Mouse (Mus musculus) myocyte (in vitro differentiated cells): Measurements from ENCODE around the gene Ubxn11. TPM values are rescaled to one million over a fixed set of nuclear protein-coding genes. Genes with fewer than 3 reads are reported as not detected.

Experiments used
- H3K27me3 ChIP-seq: one replicate; pipeline ENCODE4 v1.6.1; 2011; ENCODE audit not compliant: control insufficient read depth, insufficient read depth, insufficient read length
- H3K36me3 ChIP-seq: one replicate; pipeline ENCODE4 v1.6.1; 2011; ENCODE audit not compliant: control insufficient read depth, insufficient read depth
- H3K4me2 ChIP-seq: one replicate; pipeline ENCODE4 v1.6.1; 2011; ENCODE audit warnings: low read depth, control low read depth
- H3K4me3 ChIP-seq: one replicate; pipeline ENCODE4 v1.5.1; 2011; ENCODE audit warnings: mild to moderate bottlenecking, control low read depth, moderate library complexity
- H3K79me2 ChIP-seq: one replicate; pipeline ENCODE4 v1.6.1; 2011; ENCODE audit not compliant: control insufficient read depth, insufficient read depth
- H3ac ChIP-seq: one replicate; pipeline ENCODE4 v1.6.1; 2011; ENCODE audit not compliant: control insufficient read depth, insufficient read length
- CEBPB ChIP-seq: IDR thresholded peaks from 2 replicates; pipeline ENCODE4 v1.6.1; 2011; ENCODE audit warnings: mild to moderate bottlenecking, moderate library complexity; ENCODE audit not compliant: poor library complexity, insufficient read depth, severe bottlenecking
- E2F4 ChIP-seq: IDR thresholded peaks from one replicate; pipeline ENCODE4 v1.6.1; 2011; ENCODE audit warnings: mild to moderate bottlenecking, control low read depth, moderate library complexity; ENCODE audit not compliant: insufficient read depth
- MAX ChIP-seq: IDR thresholded peaks from one replicate; pipeline ENCODE4 v1.6.1; 2011; ENCODE audit warnings: low read depth, mild to moderate bottlenecking, control low read depth
- MYOD1 ChIP-seq, 3 experiments: IDR thresholded peaks; one replicate each; pipeline ENCODE4 v1.6.1; 2011; ENCODE audit warnings: control low read depth in 2 of 3, low read depth in 2 of 3, mild to moderate bottlenecking in 2 of 3, moderate library complexity in 1 of 3; ENCODE audit not compliant: insufficient read length in 2 of 3, control insufficient read depth in 1 of 3
- MYOG ChIP-seq, 3 experiments: IDR thresholded peaks; one replicate each; pipeline ENCODE4 v1.6.1; 2011; ENCODE audit warnings: control low read depth in 2 of 3, low read depth in 2 of 3, mild to moderate bottlenecking in 2 of 3; ENCODE audit not compliant: insufficient read length in 2 of 3, control insufficient read depth in 1 of 3, insufficient read depth in 1 of 3
- POLR2A ChIP-seq: IDR thresholded peaks from one replicate; pipeline ENCODE4 v1.6.1; 2011; ENCODE audit warnings: low read depth, mild to moderate bottlenecking, control low read depth, moderate library complexity; ENCODE audit not compliant: insufficient read length
- POLR2AphosphoS2 ChIP-seq: IDR thresholded peaks from one replicate; pipeline ENCODE4 v1.6.1; 2011; ENCODE audit warnings: low read depth, control low read depth; ENCODE audit not compliant: insufficient read length
- REST ChIP-seq: IDR thresholded peaks from one replicate; pipeline ENCODE4 v1.6.1; 2011; ENCODE audit warnings: mild to moderate bottlenecking, control low read depth, moderate library complexity; ENCODE audit not compliant: insufficient read depth, insufficient read length
- SRF ChIP-seq: IDR thresholded peaks from one replicate; pipeline ENCODE4 v1.6.1; 2011; ENCODE audit warnings: low read depth; ENCODE audit not compliant: control insufficient read depth, insufficient read length
- TCF12 ChIP-seq: IDR thresholded peaks from one replicate; pipeline ENCODE4 v1.6.1; 2011; ENCODE audit warnings: mild to moderate bottlenecking, control low read depth; ENCODE audit not compliant: poor library complexity, insufficient read depth, severe bottlenecking
- TCF3 ChIP-seq: IDR thresholded peaks from one replicate; pipeline ENCODE4 v1.6.1; 2011; ENCODE audit warnings: low read depth, control low read depth; ENCODE audit not compliant: insufficient read length
- USF1 ChIP-seq: IDR thresholded peaks from one replicate; pipeline ENCODE4 v1.6.1; 2011; ENCODE audit warnings: low read depth, mild to moderate bottlenecking, control low read depth, moderate library complexity
- polyA plus RNA-seq: library from polyadenylated mRNA; unstranded; fragments of >200 nt; fragmentation: generic; extraction: Trizol; gene quantifications from one replicate; pipeline ENCODE4 v1.2.1, GENCODE M21; 2012; ENCODE audit warnings: missing spikeins

Ubxn11 gene
- polyA plus RNA-seq, 1 experiment: 1.5 TPM

DNA sequence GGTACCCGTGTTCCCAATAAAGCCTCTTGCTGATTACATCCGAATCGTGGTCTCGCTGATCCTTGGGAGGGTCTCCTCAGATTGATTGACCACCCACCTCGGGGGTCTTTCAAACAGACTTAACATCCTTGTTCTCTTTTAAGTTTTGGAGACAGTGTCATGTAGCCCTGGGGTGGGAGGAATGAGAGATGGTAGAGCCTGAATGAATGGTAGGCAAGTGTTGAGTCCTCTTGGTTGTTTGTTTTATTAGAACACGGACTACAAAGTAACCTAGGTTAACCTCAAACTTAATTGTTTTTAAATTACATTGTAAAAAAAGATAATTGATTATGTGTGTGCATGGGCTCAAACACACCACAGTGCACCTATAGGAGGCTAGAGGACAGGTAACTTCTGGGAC lies 62.2 kb downstream of the Ubxn11 start:
- H3ac ChIP-seq: no peak overlapping the region
- no peaks in the 10 kb centered on the region for H3K36me3 ChIP-seq
- TF ChIP-seq SRF (no peak), USF1 (no peak), POLR2AphosphoS2 (no peak), CEBPB (no peak), MAX (no peak), E2F4 (no peak), MYOD1 (IDR thresholded peaks at IDR 0.05; ENCODE audit: control insufficient read depth in 1 of 3, insufficient read length in 2 of 3, low read depth in 2 of 3) (no peak), TCF12 (no peak), TCF3 (no peak), POLR2A (no peak), MYOG (IDR thresholded peaks at IDR 0.05; ENCODE audit: control insufficient read depth in 1 of 3, insufficient read depth in 1 of 3, insufficient read length in 2 of 3, low read depth in 2 of 3) (no peak), REST (no peak)
- H3K27me3 ChIP-seq: no peaks in the 10 kb centered on the region
- no peak overlapping the region for H3K4me2 ChIP-seq
- H3K79me2 ChIP-seq: no peaks in the 10 kb centered on the region
- H3K4me3 ChIP-seq: no peak overlapping the region

GRCm38 (mm10) chr4:134165024-134165423 lies 62.7 kb downstream of the Ubxn11 start:
- no peaks in the 10 kb centered on the region for H3K36me3 ChIP-seq
- H3K4me3 ChIP-seq: no peak overlapping the region
- H3K4me2 ChIP-seq: no peak overlapping the region
- no peak overlapping the region for H3ac ChIP-seq
- peaks cover 2% of the 10 kb centered on the region for H3K79me2 ChIP-seq
- no peaks in the 10 kb centered on the region for H3K27me3 ChIP-seq
- no peak for TF ChIP-seq REST

DNA sequence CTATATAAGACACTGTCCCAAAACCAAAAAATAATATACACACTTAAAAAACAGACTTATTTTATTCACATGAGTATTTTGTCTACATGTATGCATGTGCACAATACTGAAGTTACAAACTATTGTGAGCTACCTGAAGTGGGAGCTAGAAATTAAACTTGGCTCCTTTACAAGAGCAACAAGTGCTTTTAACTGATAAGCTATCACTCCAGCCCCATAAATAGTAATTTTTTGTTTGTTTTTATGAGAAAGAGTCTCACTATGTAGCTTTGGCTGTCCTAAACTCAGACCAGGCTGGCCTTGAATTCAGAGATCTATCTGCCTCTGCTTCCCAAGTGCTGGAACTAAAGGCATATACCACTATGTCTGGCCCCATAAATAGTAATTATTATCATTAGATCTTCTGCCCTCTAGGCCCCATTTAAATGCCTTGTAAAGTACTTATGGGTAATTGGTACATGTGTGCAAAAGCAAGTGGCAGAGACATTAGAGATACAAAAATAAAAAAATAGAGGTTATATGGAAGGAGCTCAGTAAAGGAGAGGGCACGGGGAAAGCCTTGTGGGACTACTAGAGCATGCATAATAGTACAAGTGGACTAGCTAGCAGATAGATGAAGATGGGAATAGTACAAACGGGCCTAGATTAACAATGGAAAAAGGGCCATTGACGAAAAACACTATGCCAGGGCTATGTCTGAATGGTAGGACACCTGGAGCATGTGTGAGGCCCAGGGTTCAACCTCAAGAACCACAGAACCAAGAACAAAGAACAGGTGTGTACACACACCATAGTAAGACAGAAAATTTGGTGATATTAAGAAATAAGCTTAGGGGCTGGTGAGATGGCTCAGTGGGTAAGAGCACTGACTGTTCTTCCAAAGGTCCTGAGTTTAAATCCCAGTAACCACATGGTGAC lies 63.4 kb downstream of the Ubxn11 start:
- Histone ChIP-seq H3ac (no peak overlapping the region), H3K79me2 (peaks cover 4% of the 10 kb centered on the region), H3K27me3 (no peaks in the 10 kb centered on the region), H3K4me3 (no peak overlapping the region), H3K36me3 (no peaks in the 10 kb centered on the region), H3K4me2 (no peak overlapping the region)
- no peak for TF ChIP-seq MYOD1 (IDR thresholded peaks at IDR 0.05; ENCODE audit: control insufficient read depth in 1 of 3, insufficient read length in 2 of 3, low read depth in 2 of 3)
- no peak for TF ChIP-seq MAX
- TF ChIP-seq SRF: no peak
- TF ChIP-seq E2F4: no peak
- TF ChIP-seq POLR2A: no peak
- no peak for TF ChIP-seq MYOG (IDR thresholded peaks at IDR 0.05; ENCODE audit: control insufficient read depth in 1 of 3, insufficient read depth in 1 of 3, insufficient read length in 2 of 3, low read depth in 2 of 3)
- TF ChIP-seq POLR2AphosphoS2: no peak
- no peak for TF ChIP-seq USF1
- TF ChIP-seq CEBPB: no peak
- no peak for TF ChIP-seq TCF12
- no peak for TF ChIP-seq TCF3

GRCm38 (mm10) chr4:134166906-134167305 lies 64.5 kb downstream of the Ubxn11 start:
- H3K36me3 ChIP-seq: no peaks in the 10 kb centered on the region

GRCm38 (mm10) chr4:134172391-134172790 lies 70.0 kb downstream of the Ubxn11 start:
- H3K4me2 ChIP-seq: no peak overlapping the region
- no peaks in the 10 kb centered on the region for H3K27me3 ChIP-seq
- peaks cover 4% of the 10 kb centered on the region for H3K79me2 ChIP-seq
- no peak overlapping the region for H3ac ChIP-seq
- no peaks in the 10 kb centered on the region for H3K36me3 ChIP-seq
- no peak overlapping the region for H3K4me3 ChIP-seq
- TF ChIP-seq REST (no peak), MYOD1 (IDR thresholded peaks at IDR 0.05; ENCODE audit: control insufficient read depth in 1 of 3, insufficient read length in 2 of 3, low read depth in 2 of 3) (no peak), CEBPB (no peak), MYOG (IDR thresholded peaks at IDR 0.05; ENCODE audit: control insufficient read depth in 1 of 3, insufficient read depth in 1 of 3, insufficient read length in 2 of 3, low read depth in 2 of 3) (no peak), POLR2AphosphoS2 (no peak), E2F4 (no peak), POLR2A (no peak), USF1 (no peak), TCF12 (no peak), SRF (no peak), TCF3 (no peak), MAX (no peak)

More at GRCm38 (mm10) chr4:134166906-134167305, 64.5 kb downstream of the Ubxn11 start:
- Histone ChIP-seq H3K4me3 (no peak overlapping the region), H3ac (no peak overlapping the region), H3K27me3 (no peaks in the 10 kb centered on the region), H3K79me2 (peaks cover 4% of the 10 kb centered on the region), H3K4me2 (no peak overlapping the region)
- no peak for TF ChIP-seq USF1
- no peak for TF ChIP-seq CEBPB
- TF ChIP-seq TCF12: no peak
- no peak for TF ChIP-seq MYOD1 (IDR thresholded peaks at IDR 0.05; ENCODE audit: control insufficient read depth in 1 of 3, insufficient read length in 2 of 3, low read depth in 2 of 3)
- TF ChIP-seq SRF: no peak
- no peak for TF ChIP-seq POLR2A
- no peak for TF ChIP-seq REST
- TF ChIP-seq TCF3: no peak
- no peak for TF ChIP-seq MAX
